In the genomic region with DNA sequence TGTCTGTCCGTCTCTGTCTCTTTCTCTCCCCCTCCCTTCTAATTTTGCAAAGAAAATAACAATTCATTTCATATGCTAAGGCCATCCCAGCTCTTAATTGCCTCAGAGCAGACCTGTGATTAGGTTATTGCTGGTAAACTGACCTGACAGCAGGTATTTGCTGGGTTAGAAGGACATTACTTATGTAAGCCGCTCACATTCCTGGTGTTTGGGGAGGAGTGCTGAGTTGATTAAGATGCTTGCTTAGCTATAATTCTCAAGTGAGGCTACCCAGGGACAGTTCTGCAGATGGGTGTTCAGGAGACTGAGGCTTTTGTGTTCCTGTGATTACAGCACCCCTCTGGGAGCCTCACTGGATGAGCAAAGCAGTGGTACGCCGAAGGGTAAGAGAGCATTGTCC, we compare ENCODE assay signal across 11 mouse cellular contexts. TPM values are rescaled to one million over a fixed set of nuclear protein-coding genes. Genes with fewer than 3 reads are reported as not detected.
DNase-seq lines count a peak whose midpoint lies in the region; ATAC-seq and TF ChIP-seq lines count a peak whose summit lies in the region.
"Had no signal": no experiment of that assay in that cellular context is flagged by ENCODE, and none has a peak within 500 bp of the region (broad histone marks: within the 10 kb centered on the region; RNA-seq: fewer than 3 reads in every experiment).

No protein-coding gene starts in this region.

- H3K9ac ChIP-seq in forebrain, embryonic 16.5 days (replicated peaks; ENCODE audit: low read depth, low read length) = no peak overlapping the region
- no peak overlapping the region for H3K9ac ChIP-seq in forebrain, embryonic 13.5 days
- peak overlapping the region; percentile 60 for H3K9ac ChIP-seq in embryonic facial prominence, embryonic 13.5 days
- no peak overlapping the region for H3K9ac ChIP-seq in limb, embryonic 14.5 days (ENCODE audit: low read depth, low read length, severe bottlenecking)

- H3K4me2 ChIP-seq in forebrain, embryonic 16.5 days (ENCODE audit: low read length) = peak overlapping the region; percentile 17; the same call in 1 of the 2 replicates
- no peak overlapping the region; the same call in 1 of the 2 replicates for H3K4me2 ChIP-seq in forebrain, embryonic 13.5 days
- H3K4me2 ChIP-seq in embryonic facial prominence, embryonic 13.5 days = peak overlapping the region; percentile 52
- peak overlapping the region; percentile 10 for H3K4me2 ChIP-seq in limb, embryonic 14.5 days (replicated peaks; ENCODE audit: low read depth, low read length, severe bottlenecking)

- H3K36me3 ChIP-seq in forebrain, embryonic 16.5 days (ENCODE audit: control insufficient read depth, insufficient read depth) = no peaks in the 10 kb centered on the region
- peaks cover 10% of the 10 kb centered on the region for H3K36me3 ChIP-seq in forebrain, embryonic 13.5 days (ENCODE audit: poor library complexity, severe bottlenecking)
- peaks cover 27% of the 10 kb centered on the region for H3K36me3 ChIP-seq in embryonic facial prominence, embryonic 13.5 days
- peaks cover 29% of the 10 kb centered on the region for H3K36me3 ChIP-seq in limb, embryonic 14.5 days (ENCODE audit: control insufficient read depth, insufficient read depth, low read length)

- H3K4me1 ChIP-seq in forebrain, embryonic 16.5 days (replicated peaks; ENCODE audit: control insufficient read depth, insufficient read depth, low read length) = peaks cover 9% of the 10 kb centered on the region
- H3K4me1 ChIP-seq in forebrain, embryonic 13.5 days = peaks cover 11% of the 10 kb centered on the region
- peaks cover 18% of the 10 kb centered on the region for H3K4me1 ChIP-seq in embryonic facial prominence, embryonic 13.5 days
- peaks cover 10% of the 10 kb centered on the region for H3K4me1 ChIP-seq in limb, embryonic 14.5 days (ENCODE audit: control insufficient read depth, insufficient read depth, low read length)

- WGBS in forebrain, embryonic 16.5 days = 57% methylated on average over 4 of the region's 4 CpGs
- WGBS in forebrain, embryonic 13.5 days = 65% methylated on average over 4 of the region's 4 CpGs
- 50% methylated on average over 4 of the region's 4 CpGs for WGBS in embryonic facial prominence, embryonic 13.5 days
- WGBS in limb, embryonic 14.5 days = 57% methylated on average over 4 of the region's 4 CpGs

- no peak for TF ChIP-seq POLR2A in limb, embryonic 14.5 days (IDR thresholded peaks at IDR 0.05; ENCODE audit: borderline replicate concordance, extremely low read depth, insufficient read depth, insufficient read length)

- no peak overlapping the region for H3K4me3 ChIP-seq in forebrain, embryonic 16.5 days (replicated peaks; ENCODE audit: low read length)
- H3K4me3 ChIP-seq in forebrain, embryonic 13.5 days = no peak overlapping the region
- peak overlapping the region; percentile 27 for H3K4me3 ChIP-seq in embryonic facial prominence, embryonic 13.5 days
- H3K4me3 ChIP-seq in limb, embryonic 14.5 days (replicated peaks; ENCODE audit: low read length) = no peak overlapping the region
- H3K4me3 ChIP-seq: forebrain, embryonic 10.5 days had no signal

- H3K27ac ChIP-seq in forebrain, embryonic 16.5 days (ENCODE audit: low read length) = no peak overlapping the region
- H3K27ac ChIP-seq in forebrain, embryonic 13.5 days = no peak overlapping the region
- H3K27ac ChIP-seq in embryonic facial prominence, embryonic 13.5 days = no peak overlapping the region
- H3K27ac ChIP-seq in limb, embryonic 14.5 days (replicated peaks; ENCODE audit: low read depth, low read length) = no peak overlapping the region
- H3K27ac ChIP-seq: forebrain, embryonic 10.5 days had no signal

- H3K27me3 ChIP-seq in forebrain, embryonic 16.5 days (replicated peaks; ENCODE audit: control insufficient read depth, insufficient read depth, low read length) = no peaks in the 10 kb centered on the region
- no peaks in the 10 kb centered on the region for H3K27me3 ChIP-seq in forebrain, embryonic 13.5 days
- H3K27me3 ChIP-seq in embryonic facial prominence, embryonic 13.5 days = no peaks in the 10 kb centered on the region
- no peaks in the 10 kb centered on the region for H3K27me3 ChIP-seq in limb, embryonic 14.5 days (ENCODE audit: control insufficient read depth, insufficient read depth, low read length)

- no peaks in the 10 kb centered on the region for H3K9me3 ChIP-seq in forebrain, embryonic 16.5 days (ENCODE audit: control insufficient read depth, low read length)
- no peaks in the 10 kb centered on the region for H3K9me3 ChIP-seq in forebrain, embryonic 13.5 days (replicated peaks)
- no peaks in the 10 kb centered on the region for H3K9me3 ChIP-seq in embryonic facial prominence, embryonic 13.5 days
- no peaks in the 10 kb centered on the region for H3K9me3 ChIP-seq in limb, embryonic 14.5 days (ENCODE audit: control insufficient read depth, low read length)
- H3K9me3 ChIP-seq: forebrain, embryonic 10.5 days had no signal

- peak; percentile 31 to 74 for DNase-seq in kidney, adult 8-10 months
- DNase-seq in kidney, postnatal 4 days = no peak
- DNase-seq in limb, embryonic 14.5 days (ENCODE audit: low spot score) = no peak
- no peak for DNase-seq in right cerebral cortex, postnatal 25 days
- no peak for DNase-seq in cerebellum, adult 11 months
- DNase-seq: adrenal gland, postnatal 14 days; cerebellum, adult 9-10 months had no signal

- no peak for ATAC-seq in forebrain, embryonic 16.5 days
- no peak for ATAC-seq in forebrain, embryonic 13.5 days
- ATAC-seq in embryonic facial prominence, embryonic 13.5 days (ENCODE audit: insufficient number of reproducible peaks, insufficient read depth, low FRiP score, low TSS enrichment, low read depth) = no peak
- ATAC-seq in limb, embryonic 14.5 days (ENCODE audit: low FRiP score, low read depth) = no peak

RNA-seq across cellular contexts. Expression of a gene that starts 3.8 kb away (rescaled TPM):
- 4.7 and 6.2 TPM in 2 replicates for polyA plus RNA-seq in forebrain, embryonic 16.5 days (2015; fragmentation: Nextera tagmentation; extraction: Ambion mirVana)
- polyA plus RNA-seq in forebrain, embryonic 13.5 days (2015; fragmentation: Nextera tagmentation; extraction: Ambion mirVana) = 3.0 and 3.1 TPM in 2 replicates
- polyA plus RNA-seq in embryonic facial prominence, embryonic 13.5 days (2015; fragmentation: Nextera tagmentation; extraction: Ambion mirVana) = 10.4 and 11.8 TPM in 2 replicates
- 9.0 and 9.3 TPM in 2 replicates for polyA plus RNA-seq in limb, embryonic 14.5 days (2012; rRNA removed)
- 14.8 and 17.0 TPM in 2 replicates for polyA plus RNA-seq in limb, embryonic 14.5 days (2014; fragmentation: Nextera tagmentation; extraction: Ambion mirVana)

Comparison
In these comparisons a context has a peak if more than half of its experiments do, and no peak if none do; other contexts are left out.
1. DNase-seq: peak in kidney, adult 8-10 months (2 of 2); none in kidney, postnatal 4 days (0 of 2), limb, embryonic 14.5 days (single experiment), right cerebral cortex, postnatal 25 days (single experiment) and cerebellum, adult 11 months (single experiment).